Mouse (Mus musculus) subcutaneous adipose tissue, adult 2 months (tissue): ENCODE measurements around the gene Psmb2. TPM values are rescaled to one million over a fixed set of nuclear protein-coding genes. Genes with fewer than 3 reads are reported as not detected.

Source experiments
- polyA plus RNA-seq: library from polyadenylated mRNA; depleted of rRNA; stranded (reverse); fragments of >200 nt; gene quantifications from 2 replicates; pipeline ENCODE4 v1.2.3, GENCODE M21; 2012; ENCODE audit warnings: low replicate concordance; rRNA removed

The Psmb2 gene
- polyA plus RNA-seq = 233 and 266 TPM in 2 replicates

DNA sequence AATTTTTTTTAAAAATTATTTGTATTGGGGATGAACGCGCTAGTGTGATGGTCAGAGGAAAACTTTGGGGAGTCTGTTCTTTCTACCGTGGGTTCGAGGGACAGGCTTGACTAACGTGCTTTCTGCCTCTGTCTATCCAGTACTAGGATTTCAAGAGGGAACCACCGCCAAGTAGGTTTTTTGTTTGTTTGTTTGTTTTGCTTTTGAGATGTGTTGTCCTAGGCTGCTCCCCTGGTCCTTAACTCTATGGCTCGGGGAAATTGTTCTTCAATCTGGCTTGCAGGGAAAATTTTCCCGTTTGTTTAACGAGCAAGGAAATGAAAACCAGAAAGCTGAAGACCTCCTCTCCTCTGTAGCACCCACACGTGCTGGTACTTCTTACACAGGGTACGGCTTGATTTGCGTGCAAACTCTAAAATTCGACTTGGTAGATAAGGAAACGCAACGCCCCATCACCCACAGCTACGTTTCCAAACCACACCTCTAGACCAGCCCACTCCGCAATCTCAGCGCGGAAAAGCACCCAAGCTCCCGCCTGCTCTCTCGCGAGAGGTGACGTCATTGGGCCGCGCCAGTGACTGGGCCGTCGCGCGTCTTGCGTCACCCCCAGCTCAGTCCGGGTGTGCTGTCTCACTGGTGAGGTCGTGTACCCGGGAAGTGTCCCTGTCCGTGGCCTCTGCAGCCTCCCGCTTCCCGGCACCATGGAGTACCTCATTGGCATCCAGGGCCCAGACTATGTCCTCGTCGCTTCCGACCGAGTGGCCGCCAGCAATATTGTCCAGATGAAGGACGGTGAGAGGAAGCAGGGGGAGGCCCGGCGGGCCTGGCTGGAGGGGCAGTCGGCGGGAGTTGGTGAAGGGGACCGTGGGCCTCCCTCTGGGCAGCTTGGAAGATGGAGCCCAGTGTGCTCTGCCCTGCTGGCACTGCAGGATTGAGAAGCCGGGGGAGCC lies at the start of gene Psmb2:
Psmb2 (plus strand) TSS at position 577 of the 950 bp plus-strand sequence.

GRCm38 (mm10) chr4:126736001-126736414 lies 58.6 kb downstream of the Psmb2 start, which contains the start of gene Tfap2e:
Gene Tfap2e, minus strand, starts transcription at chr4:126736240.

GRCm38 (mm10) chr4:126753268-126754230 lies 76.1 kb downstream of the Psmb2 start, which contains the start of the genes Ncdn and AU040320:
Gene Ncdn, minus strand, starts transcription at chr4:126753438.
Gene AU040320, plus strand, starts transcription at chr4:126753544.

Other genes starting within 250 kb of the Psmb2 start
- 6.7 and 26.2 TPM in 2 replicates for gene Ago3, start 248.1 kb upstream of the Psmb2 start, polyA plus RNA-seq
- gene Ago1, start 209.0 kb upstream of the Psmb2 start, polyA plus RNA-seq = 12.5 and 29.0 TPM in 2 replicates
- 1.8 and 2.2 TPM in 2 replicates for gene Ago4, start 144.2 kb upstream of the Psmb2 start, polyA plus RNA-seq
- 0.33 and 1.7 TPM in 2 replicates for gene Clspn, start 120.7 kb upstream of the Psmb2 start, polyA plus RNA-seq
- 23.8 and 25.6 TPM in 2 replicates for gene 5730409E04Rik, start 67.8 kb upstream of the Psmb2 start, polyA plus RNA-seq
- gene Tfap2e, start 58.6 kb downstream of the Psmb2 start, polyA plus RNA-seq = not detected in 2 replicates
- gene Ncdn, start 75.8 kb downstream of the Psmb2 start, polyA plus RNA-seq = 27.6 and 43.6 TPM in 2 replicates
- 34.4 and 35.0 TPM in 2 replicates for gene AU040320, start 75.9 kb downstream of the Psmb2 start, polyA plus RNA-seq